Mouse (Mus musculus) heart, adult 2 months (tissue): ENCODE data around the gene Sult2a1. TPM values are rescaled to one million over a fixed set of nuclear protein-coding genes. Genes with fewer than 3 reads are reported as not detected.
"Not testable (repeated sequence)": the region's sequence is repeated elsewhere in the genome, so short reads cannot be mapped to it uniquely, and the experiment has no call there.

Source experiments
- DNase-seq, 2 experiments: peaks; one replicate each; pipeline ENCODE4 v3.0.0; 2021
- H3K27ac ChIP-seq: fragments of 200-600 bp; 2 replicates; pipeline ENCODE4 v1.8.1; 2022
- H3K27me3 ChIP-seq: fragments of 200-500 bp; 2 replicates; pipeline ENCODE4 v1.6.1; 2012; ENCODE audit warnings: mild to moderate bottlenecking, low read length, inconsistent platforms, mixed read lengths; ENCODE audit not compliant: control insufficient read depth, insufficient read depth
- H3K36me3 ChIP-seq: fragments of 200-500 bp; 2 replicates; pipeline ENCODE4 v1.6.1; 2012; ENCODE audit warnings: low read length, inconsistent platforms; ENCODE audit not compliant: control insufficient read depth, insufficient read depth
- H3K4me1 ChIP-seq: fragments of 200-500 bp; 2 replicates; pipeline ENCODE4 v1.6.1; 2011; ENCODE audit warnings: low read length; ENCODE audit not compliant: control insufficient read depth, insufficient read depth
- H3K4me3 ChIP-seq: fragments of 200-600 bp; 2 replicates; pipeline ENCODE4 v1.8.1; 2022
- H3K79me2 ChIP-seq: fragments of 200-500 bp; replicated peaks from 2 replicates; pipeline ENCODE4 v1.6.1; 2012; ENCODE audit warnings: mild to moderate bottlenecking, inconsistent platforms, low read length, moderate library complexity, mixed read lengths; ENCODE audit not compliant: control insufficient read depth, insufficient read depth
- H3K9ac ChIP-seq: fragments of 200-500 bp; 2 replicates; pipeline ENCODE4 v1.6.1; 2012; ENCODE audit warnings: low read depth, mild to moderate bottlenecking, control low read depth, inconsistent platforms, low read length, mixed read lengths
- CTCF ChIP-seq: fragments of 200-600 bp; IDR thresholded peaks from 2 replicates; pipeline ENCODE4 v1.8.1; 2022; ENCODE audit warnings: antibody characterized with exemption, mild to moderate bottlenecking, moderate library complexity
- EP300 ChIP-seq: fragments of 200-500 bp; IDR thresholded peaks from 2 replicates; pipeline ENCODE4 v1.6.1; 2011; ENCODE audit warnings: low read depth, low read length, control low read depth; ENCODE audit not compliant: insufficient read depth
- POLR2A ChIP-seq: fragments of 200-500 bp; IDR thresholded peaks from 2 replicates; pipeline ENCODE4 v1.6.1; 2011; ENCODE audit warnings: mild to moderate bottlenecking, low read depth, low read length, control low read depth; ENCODE audit not compliant: insufficient read depth
- WGBS: fragments of 180-500 bp; shearing (Covaris S2); methylation state at CpG from one replicate; pipeline ENCODE4 v1.1.7; 2018; 5-methylcytosine and 5-hydroxymethylcytosine counted together
- intact Hi-C: fragments of 180-260 bp; cut with DNase I; formaldehyde crosslinking; loops from one replicate; pipeline ENCODE4 v1.15.1; 2025
- long read RNA-seq: library from polyadenylated mRNA; stranded (forward); transcript quantifications from one replicate; pipeline ENCODE4 v2.0.0, GENCODE M21; 2021
- polyA plus RNA-seq: library from polyadenylated mRNA; depleted of rRNA; stranded (reverse); fragments of >200 nt; gene quantifications from 2 replicates; pipeline ENCODE4 v1.2.3, GENCODE M21; 2012; rRNA removed
- total RNA-seq, 2 experiments: library from RNA; stranded (reverse); gene quantifications; 2 replicates each; pipeline ENCODE4 v1.2.3; 2021

Gene Sult2a1
- total RNA-seq (not detected), polyA plus RNA-seq (not detected in 2 replicates)
- long read RNA-seq, result 0 reads

DNA sequence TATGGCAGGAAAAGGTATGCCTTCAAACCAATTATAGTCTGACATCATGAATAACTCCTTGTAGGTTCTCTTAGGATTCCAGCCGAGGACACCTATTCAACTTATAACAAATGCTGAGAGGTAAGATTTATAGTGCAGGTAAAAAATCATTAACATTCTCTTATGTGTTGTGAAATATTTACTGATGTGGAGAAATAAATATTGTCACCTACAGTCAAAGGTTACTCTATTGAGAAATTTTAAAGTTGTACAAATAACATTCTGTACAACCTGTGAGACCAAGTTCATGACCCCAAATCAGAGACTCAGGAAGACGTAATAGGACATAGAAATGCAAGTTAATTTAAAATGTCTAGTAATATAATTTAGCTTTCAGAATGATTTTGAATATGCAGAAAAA is at the start of gene Sult2a1:
Gene Sult2a1 (minus strand): TSS at position 101 of the 400 bp plus-strand sequence.
- H3K79me2 ChIP-seq, H3K27ac ChIP-seq, DNase-seq, intact Hi-C loops, H3K36me3 ChIP-seq, H3K27me3 ChIP-seq, H3K9ac ChIP-seq, H3K4me3 ChIP-seq, H3K4me1 ChIP-seq: not testable (repeated sequence)
- 70% methylated on average over 1 of the region's 2 CpGs for WGBS

DNA sequence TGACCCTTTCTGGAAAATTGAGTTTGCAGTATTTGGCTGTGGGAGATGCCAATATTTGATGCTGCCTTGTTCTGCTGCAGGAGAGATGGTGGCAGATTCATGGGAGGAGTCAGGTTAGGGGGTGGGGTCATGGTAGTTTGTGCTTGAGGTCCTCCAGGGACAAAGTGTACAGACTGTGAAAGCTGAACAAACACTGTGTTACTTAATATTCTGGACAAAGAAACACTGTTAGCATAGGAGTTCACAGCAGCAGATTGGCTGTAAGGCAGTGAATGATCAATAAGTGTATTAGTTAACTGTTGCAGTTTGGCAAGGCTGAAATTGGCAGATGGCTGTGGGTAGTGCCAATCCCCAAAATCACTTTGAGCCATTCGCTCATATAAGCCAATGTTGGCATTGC is 23.3 kb downstream of the Sult2a1 start:
- intact Hi-C loops, result no loop called here
- Histone ChIP-seq H3K4me1 (no peaks in the 10 kb centered on the region), H3K79me2 (no peaks in the 10 kb centered on the region), H3K27me3 (no peaks in the 10 kb centered on the region), H3K4me3 (no peak overlapping the region), H3K27ac (no peak overlapping the region), H3K36me3 (no peaks in the 10 kb centered on the region), H3K9ac (no peak overlapping the region)
- no peak for DNase-seq
- 88% methylated on average over 1 of the region's 1 CpGs for WGBS
- TF ChIP-seq CTCF (no peak), POLR2A (no peak), EP300 (no peak)

Other genes starting within 250 kb of the Sult2a1 start
- gene Sult2a5, start 213.4 kb downstream of the Sult2a1 start, total RNA-seq, result not detected
- gene Sult2a5, start 213.4 kb downstream of the Sult2a1 start, polyA plus RNA-seq, result not detected in 2 replicates
- gene Sult2a2, start 103.9 kb downstream of the Sult2a1 start, total RNA-seq, result not detected
- not detected in 2 replicates for gene Sult2a2, start 103.9 kb downstream of the Sult2a1 start, polyA plus RNA-seq
- gene Sult2a4, start 152.2 kb upstream of the Sult2a1 start, total RNA-seq, result not detected
- gene Sult2a4, start 152.2 kb upstream of the Sult2a1 start, polyA plus RNA-seq, result not detected in 2 replicates